Mouse (Mus musculus) CH12.LX (cell line): ENCODE data around the gene Rabac1. TPM values are rescaled to one million over a fixed set of nuclear protein-coding genes. Genes with fewer than 3 reads are reported as not detected.

Experiments used
- DNase-seq: peaks from one replicate; pipeline ENCODE4 v3.0.0-alpha.2; 2013; ENCODE audit errors: extremely low read depth
- H3K27ac ChIP-seq: 2 replicates; pipeline ENCODE4 v1.5.1; 2012; ENCODE audit warnings: low read depth, mild to moderate bottlenecking, control low read depth, moderate library complexity; ENCODE audit not compliant: insufficient read depth
- H3K27me3 ChIP-seq: replicated peaks from 2 replicates; pipeline ENCODE3; 2012; ENCODE audit warnings: inconsistent platforms
- H3K36me3 ChIP-seq, 2 experiments: replicated peaks in 1 of 2; 2 replicates each; pipeline versions ENCODE3 to v1.6.1; 2012; ENCODE audit warnings: inconsistent platforms in 1 of 2, low read length in 1 of 2, mild to moderate bottlenecking in 1 of 2, mixed read lengths in 1 of 2, moderate library complexity in 1 of 2; ENCODE audit not compliant: control insufficient read depth in 1 of 2, insufficient read depth in 1 of 2
- H3K4me1 ChIP-seq, 2 experiments: 2 replicates each; pipeline ENCODE4 v1.6.1; 2012; ENCODE audit warnings: inconsistent platforms in 1 of 2, moderate library complexity in 1 of 2; ENCODE audit not compliant: insufficient read depth in 2 of 2, control insufficient read depth in 1 of 2
- H3K4me2 ChIP-seq: 2 replicates; pipeline ENCODE4 v1.6.1; 2012; ENCODE audit warnings: low read depth, mild to moderate bottlenecking, control low read depth; ENCODE audit not compliant: poor library complexity, insufficient read depth, severe bottlenecking
- H3K4me3 ChIP-seq, 3 experiments: fragments of 150-350 bp in 1 of 3; sonication (generic) in 1 of 3; replicated peaks in 1 of 3; 2 replicates each; pipeline versions ENCODE3 to v1.5.1; 2011 to 2012; ENCODE audit warnings: low read depth in 2 of 3, low read length in 2 of 3, mild to moderate bottlenecking in 2 of 3, moderate library complexity in 2 of 3, control low read depth in 1 of 3, improper control_type of control experiment in 1 of 3, inconsistent platforms in 1 of 3, mixed read lengths in 1 of 3; ENCODE audit not compliant: poor library complexity in 1 of 3
- H3K79me2 ChIP-seq: replicated peaks from 2 replicates; pipeline ENCODE4 v1.6.1; 2012; ENCODE audit warnings: mild to moderate bottlenecking, moderate library complexity; ENCODE audit not compliant: control insufficient read depth, poor library complexity, insufficient read depth, severe bottlenecking; ENCODE audit errors: extremely low read depth
- H3K9ac ChIP-seq: 2 replicates; pipeline ENCODE4 v1.6.1; 2012; ENCODE audit warnings: low read depth, mild to moderate bottlenecking, control low read depth, moderate library complexity; ENCODE audit not compliant: insufficient read depth
- H3K9me3 ChIP-seq: replicated peaks from 2 replicates; pipeline ENCODE3; 2012; ENCODE audit warnings: low read length, inconsistent platforms, mixed read lengths
- BHLHE40 ChIP-seq: IDR thresholded peaks from 2 replicates; pipeline ENCODE4 v1.6.1; 2011; ENCODE audit warnings: mild to moderate bottlenecking, low read depth, low read length, improper control_type of control experiment
- CHD1 ChIP-seq: IDR thresholded peaks from 2 replicates; pipeline ENCODE4 v1.6.1; 2012; ENCODE audit warnings: low read depth, low read length, improper control_type of control experiment, inconsistent platforms
- CTCF ChIP-seq, 2 experiments: IDR thresholded peaks in 1 of 2; conservative IDR thresholded peaks in 1 of 2; 2 replicates each; pipeline ENCODE4 v1.5.1; 2011 to 2012; ENCODE audit warnings: low read depth in 2 of 2, low read length in 2 of 2, improper control_type of control experiment in 1 of 2, inconsistent platforms in 1 of 2, mild to moderate bottlenecking in 1 of 2, moderate library complexity in 1 of 2
- ETS1 ChIP-seq: conservative IDR thresholded peaks from 2 replicates; pipeline ENCODE4 v1.6.1; 2012; ENCODE audit warnings: low read depth, mild to moderate bottlenecking, inconsistent platforms, low read length, improper control_type of control experiment, moderate library complexity
- GABPA ChIP-seq: IDR thresholded peaks from 2 replicates; pipeline ENCODE4 v1.6.1; 2012; ENCODE audit warnings: low read depth, low read length, improper control_type of control experiment, inconsistent platforms; ENCODE audit not compliant: insufficient replicate concordance
- MAX ChIP-seq: IDR thresholded peaks from 2 replicates; pipeline ENCODE4 v1.6.1; 2011; ENCODE audit warnings: low read length, improper control_type of control experiment
- MEF2A ChIP-seq: IDR thresholded peaks from 2 replicates; pipeline ENCODE4 v1.6.1; 2014; ENCODE audit warnings: low read depth, mild to moderate bottlenecking, inconsistent platforms, low read length, improper control_type of control experiment, borderline replicate concordance
- PAX5 ChIP-seq: IDR thresholded peaks from 2 replicates; pipeline ENCODE4 v1.6.1; 2012; ENCODE audit warnings: low read length, inconsistent platforms, mixed read lengths
- POLR2AphosphoS2 ChIP-seq: IDR thresholded peaks from 2 replicates; pipeline ENCODE4 v1.6.1; 2011; ENCODE audit warnings: low read depth, low read length, improper control_type of control experiment
- ZKSCAN1 ChIP-seq: IDR thresholded peaks from 2 replicates; pipeline ENCODE4 v1.6.1; 2012; ENCODE audit warnings: low read depth, inconsistent platforms, low read length, improper control_type of control experiment, borderline replicate concordance
- ZMIZ1 ChIP-seq: IDR thresholded peaks from 2 replicates; pipeline ENCODE4 v1.6.1; 2012; ENCODE audit warnings: low read depth, mild to moderate bottlenecking, inconsistent platforms, low read length, improper control_type of control experiment
- dilution Hi-C: fragments of 300-500 bp; cut with MboI; formaldehyde crosslinking; loops from 2 replicates; pipeline ENCODE4 v1.14.3; 2020; ENCODE audit warnings: low sequenced_read_pairs; ENCODE audit not compliant: extremely low pct_unique_long_range_greater_than_20kb, extremely low pct_ligation_motif_present
- in situ Hi-C: fragments of 300-500 bp; cut with MboI; formaldehyde crosslinking; loops from 3 replicates; pipeline ENCODE4 v1.14.3; 2019; ENCODE audit warnings: low sequenced_read_pairs, low pct_ligation_motif_present, low pct_unique_long_range_greater_than_20kb, mixed read lengths
- polyA plus RNA-seq: library from polyadenylated mRNA; unstranded; fragments of >175 nt; gene quantifications from 2 replicates; pipeline ENCODE4 v1.2.1, GENCODE M21; 2012; ENCODE audit warnings: low read depth; ENCODE audit not compliant: insufficient read length
- total RNA-seq, 2 experiments: library from RNA; depleted of rRNA; stranded (reverse); fragments of 300-350 nt in 1 of 2; fragments of >200 nt in 1 of 2; gene quantifications; 2 replicates each; pipeline ENCODE4 v1.2.3; 2012 to 2014

The Rabac1 gene
- total and polyA plus RNA-seq, 3 experiments: 44.6 to 135 (median 70.5) TPM

- Histone ChIP-seq H3K4me3 (no peak overlapping the region), H3K27ac (no peak overlapping the region), H3K9me3 (no peaks in the 10 kb centered on the region), H3K27me3 (peaks cover 82% of the 10 kb centered on the region), H3K4me2 (no peak overlapping the region), H3K9ac (no peak overlapping the region), H3K36me3 (no peaks in the 10 kb centered on the region), H3K79me2 (no peaks in the 10 kb centered on the region), H3K4me1 (no peaks in the 10 kb centered on the region; a peak in 1 of 4 replicates)
- no peak for TF ChIP-seq MAX
- no peak for TF ChIP-seq POLR2AphosphoS2
- no peak for TF ChIP-seq GABPA
- no peak for TF ChIP-seq BHLHE40
- no peak for DNase-seq
- in situ Hi-C loops (no loop called here), dilution Hi-C loops (no loop called here)
These were observed 17.9 kb upstream of the Rabac1 start for GRCm38 (mm10) chr7:24990478-24990877.

- Histone ChIP-seq H3K4me2 (no peak overlapping the region), H3K27me3 (peaks cover 67% of the 10 kb centered on the region), H3K9me3 (no peaks in the 10 kb centered on the region), H3K27ac (no peak overlapping the region), H3K36me3 (no peaks in the 10 kb centered on the region), H3K4me1 (no peaks in the 10 kb centered on the region; a peak in 1 of 4 replicates), H3K4me3 (no peak overlapping the region), H3K79me2 (no peaks in the 10 kb centered on the region), H3K9ac (no peak overlapping the region)
- TF ChIP-seq MEF2A (no peak), CHD1 (no peak), ETS1 (no peak), PAX5 (no peak), ZKSCAN1 (no peak), ZMIZ1 (no peak)
- dilution Hi-C loops (no loop called here), in situ Hi-C loops (no loop called here)
- no peak for DNase-seq
These were observed 15.4 kb upstream of the Rabac1 start for GRCm38 (mm10) chr7:24987941-24988340.

GRCm38 (mm10) chr7:24985799-24986198 is 13.2 kb upstream of the Rabac1 start:
- H3K79me2 ChIP-seq: no peaks in the 10 kb centered on the region
- dilution Hi-C loops: no loop called here
- peaks cover 64% of the 10 kb centered on the region for H3K27me3 ChIP-seq
- H3K27ac ChIP-seq: no peak overlapping the region
- in situ Hi-C loops: no loop called here
- TF ChIP-seq MAX: no peak
- TF ChIP-seq CTCF (conservative IDR thresholded peaks at IDR 0.05 in 1 of 2, IDR thresholded peaks at IDR 0.05 in 1 of 2; ENCODE audit: low read depth in 2 of 2, low read length in 2 of 2): peak; percentile 21 to 41; a peak in 2 of 4 replicates
- H3K4me2 ChIP-seq: no peak overlapping the region
- no peaks in the 10 kb centered on the region for H3K9me3 ChIP-seq
- H3K4me1 ChIP-seq: no peaks in the 10 kb centered on the region; a peak in 1 of 4 replicates
- no peak for DNase-seq
- no peak overlapping the region for H3K9ac ChIP-seq
- no peak overlapping the region for H3K4me3 ChIP-seq
- H3K36me3 ChIP-seq: no peaks in the 10 kb centered on the region
